Mouse (Mus musculus) intestine, postnatal 0 days (tissue): ENCODE data around the gene Tubgcp3. TPM values are rescaled to one million over a fixed set of nuclear protein-coding genes. Genes with fewer than 3 reads are reported as not detected.
"Not testable (repeated sequence)": the region's sequence is repeated elsewhere in the genome, so short reads cannot be mapped to it uniquely, and the experiment has no call there.

Experiments
- ATAC-seq: fragments of 200-750 bp; cut with Nextera tagmentation; 2 replicates; pipeline ENCODE4 v1.8.0; 2017; ENCODE audit warnings: mild to moderate bottlenecking, moderate TSS enrichment, moderate library complexity
- H3K27ac ChIP-seq: fragments of 300-500 bp; sonication (generic); 2 replicates; pipeline ENCODE4 v1.5.1; 2014; ENCODE audit warnings: mild to moderate bottlenecking, low read depth, low read length, moderate library complexity
- H3K27me3 ChIP-seq: fragments of 300-500 bp; sonication (generic); replicated peaks from 2 replicates; pipeline ENCODE4 v1.6.1; 2014; ENCODE audit warnings: low read length, mixed read lengths; ENCODE audit not compliant: control insufficient read depth, insufficient read depth
- H3K36me3 ChIP-seq: fragments of 300-500 bp; sonication (generic); 2 replicates; pipeline ENCODE4 v1.6.1; 2014; ENCODE audit warnings: mild to moderate bottlenecking, moderate library complexity; ENCODE audit not compliant: control insufficient read depth, insufficient read depth
- H3K4me1 ChIP-seq: fragments of 300-500 bp; sonication (generic); replicated peaks from 2 replicates; pipeline ENCODE4 v1.6.1; 2014; ENCODE audit warnings: antibody characterized with exemption, low read length, mixed read lengths; ENCODE audit not compliant: control insufficient read depth, insufficient read depth
- H3K4me2 ChIP-seq: fragments of 300-500 bp; sonication (generic); replicated peaks from 2 replicates; pipeline ENCODE4 v1.6.1; 2014; ENCODE audit warnings: low read depth, mild to moderate bottlenecking, moderate library complexity
- H3K4me3 ChIP-seq: fragments of 300-500 bp; sonication (generic); 2 replicates; pipeline ENCODE4 v1.5.1; 2014; ENCODE audit warnings: low read depth, low read length
- H3K9ac ChIP-seq: fragments of 300-500 bp; sonication (generic); 2 replicates; pipeline ENCODE4 v1.6.1; 2014; ENCODE audit warnings: mild to moderate bottlenecking, low read depth, low read length
- H3K9me3 ChIP-seq: fragments of 300-500 bp; sonication (generic); 2 replicates; pipeline ENCODE4 v1.6.1; 2016; ENCODE audit warnings: mixed run types; ENCODE audit not compliant: control insufficient read depth
- CTCF ChIP-seq: sonication (generic); IDR thresholded peaks from 2 replicates; pipeline ENCODE4 v1.5.1; 2016; ENCODE audit warnings: low read depth, mild to moderate bottlenecking, control low read depth, antibody characterized with exemption, moderate library complexity
- WGBS: fragments of 180-500 bp; shearing (Covaris S2); extraction: QIAGEN DNeasy Blood & Tissue Kit; methylation state at CpG from one replicate; pipeline ENCODE4 v1.1.7; 2014; 5-methylcytosine and 5-hydroxymethylcytosine counted together
- polyA plus RNA-seq: library from polyadenylated mRNA; unstranded; fragments of >200 nt; fragmentation: Nextera tagmentation; extraction: Ambion mirVana; gene quantifications from 2 replicates; pipeline ENCODE4 v1.2.1, GENCODE M21; 2015

Gene Tubgcp3
- polyA plus RNA-seq, 1 experiment from 2014 or later, result 15.2 TPM

DNA sequence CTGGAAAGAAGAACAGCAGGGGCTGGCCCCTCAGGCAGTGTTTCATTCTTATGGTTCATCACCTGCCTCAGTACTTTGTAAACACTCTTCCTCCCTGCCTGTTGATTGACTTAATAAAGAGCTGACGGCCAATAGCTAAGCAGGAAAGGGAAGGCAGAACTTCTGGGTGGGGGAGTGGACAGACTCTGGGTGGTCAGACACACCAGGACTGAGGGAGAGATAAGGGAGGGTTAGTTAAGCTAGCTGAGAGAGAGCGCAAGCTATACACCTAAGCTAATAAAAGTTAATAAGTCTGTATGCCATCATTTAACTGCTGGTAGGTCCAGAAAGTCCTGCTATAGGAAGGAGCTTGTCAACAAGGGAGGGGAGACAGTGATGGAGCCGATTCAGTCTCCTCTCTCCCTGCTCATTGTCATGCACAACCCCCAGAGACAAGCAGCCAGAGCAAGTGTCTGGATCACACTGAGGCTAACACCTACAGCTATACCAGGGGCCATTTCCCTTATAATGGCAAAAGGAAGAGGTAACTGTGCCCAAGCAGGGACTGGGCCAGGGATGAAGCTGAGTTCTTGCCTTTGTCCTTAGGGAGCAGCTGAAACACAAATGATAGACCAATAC is 26.7 kb upstream of the Tubgcp3 start:
- H3K36me3 ChIP-seq, result no peaks in the 10 kb centered on the region
- H3K4me2 ChIP-seq, result peak overlapping the region; percentile 17; the same call in 1 of the 2 replicates
- peaks cover 2% of the 10 kb centered on the region; the same call in 1 of the 2 replicates for H3K27me3 ChIP-seq
- ATAC-seq, result no peak
- H3K27ac ChIP-seq, result no peak overlapping the region
- no peaks in the 10 kb centered on the region for H3K4me1 ChIP-seq
- H3K4me3 ChIP-seq, result no peak overlapping the region
- 19% methylated on average over 3 of the region's 3 CpGs for WGBS
- no peaks in the 10 kb centered on the region for H3K9me3 ChIP-seq
- H3K9ac ChIP-seq, result no peak overlapping the region
- no peak for TF ChIP-seq CTCF

DNA sequence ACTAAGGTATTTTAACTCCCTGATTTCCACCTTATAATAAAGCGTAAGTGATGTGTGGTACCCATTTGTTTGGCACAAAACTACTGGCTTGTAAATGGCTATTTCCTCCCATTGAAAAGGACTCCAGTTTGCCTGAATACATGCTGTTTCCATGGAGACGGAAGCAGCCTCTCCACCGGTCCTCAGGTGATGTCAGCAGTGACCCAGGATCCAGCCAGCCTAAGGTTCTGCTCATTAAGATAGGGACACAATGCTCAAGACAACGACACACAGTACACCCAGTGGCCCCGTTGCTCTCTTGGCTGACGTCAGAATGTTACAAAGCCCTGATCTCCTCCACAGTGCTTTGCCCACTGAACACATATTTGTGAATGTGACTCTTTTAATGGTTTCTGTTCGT is 16.8 kb upstream of the Tubgcp3 start:
- no peak overlapping the region for H3K27ac ChIP-seq
- H3K9ac ChIP-seq, result no peak overlapping the region
- H3K4me1 ChIP-seq, result no peaks in the 10 kb centered on the region
- H3K9me3 ChIP-seq, result no peaks in the 10 kb centered on the region
- no peak for ATAC-seq
- H3K4me3 ChIP-seq, result no peak overlapping the region
- H3K36me3 ChIP-seq, result no peaks in the 10 kb centered on the region
- no peak for TF ChIP-seq CTCF
- no peaks in the 10 kb centered on the region; the same call in 1 of the 2 replicates for H3K27me3 ChIP-seq
- H3K4me2 ChIP-seq, result no peak overlapping the region
- 52% methylated on average over 7 of the region's 7 CpGs for WGBS

DNA sequence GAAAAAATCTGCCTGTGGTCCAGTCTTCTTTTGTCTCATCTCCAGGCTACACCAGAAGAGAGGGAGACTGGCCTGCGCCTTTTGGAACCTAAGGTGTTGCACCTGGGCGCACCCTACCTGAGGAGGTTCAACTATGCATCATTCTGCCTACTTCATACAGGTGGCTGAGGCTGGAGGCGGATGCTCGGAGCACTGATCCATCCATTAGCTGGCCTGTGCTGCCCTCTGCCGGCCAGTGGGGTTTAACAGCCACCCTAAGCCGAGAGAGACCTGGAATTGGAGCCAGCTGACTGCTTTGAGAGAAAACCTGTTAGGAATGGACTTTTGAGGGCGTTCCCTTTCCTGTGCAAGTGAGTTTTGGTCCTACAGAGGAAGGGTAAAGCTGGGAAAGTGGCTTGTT is 5.5 kb upstream of the Tubgcp3 start:
- Histone ChIP-seq H3K27ac (no peak overlapping the region), H3K4me1 (no peaks in the 10 kb centered on the region), H3K9me3 (no peaks in the 10 kb centered on the region), H3K27me3 (no peaks in the 10 kb centered on the region), H3K9ac (no peak overlapping the region), H3K36me3 (no peaks in the 10 kb centered on the region), H3K4me2 (no peak overlapping the region), H3K4me3 (no peak overlapping the region)
- peak; percentile 77 for ATAC-seq
- 5% methylated on average over 7 of the region's 7 CpGs for whole genome bisulfite sequencing
- TF ChIP-seq CTCF, result peak; percentile 96

DNA sequence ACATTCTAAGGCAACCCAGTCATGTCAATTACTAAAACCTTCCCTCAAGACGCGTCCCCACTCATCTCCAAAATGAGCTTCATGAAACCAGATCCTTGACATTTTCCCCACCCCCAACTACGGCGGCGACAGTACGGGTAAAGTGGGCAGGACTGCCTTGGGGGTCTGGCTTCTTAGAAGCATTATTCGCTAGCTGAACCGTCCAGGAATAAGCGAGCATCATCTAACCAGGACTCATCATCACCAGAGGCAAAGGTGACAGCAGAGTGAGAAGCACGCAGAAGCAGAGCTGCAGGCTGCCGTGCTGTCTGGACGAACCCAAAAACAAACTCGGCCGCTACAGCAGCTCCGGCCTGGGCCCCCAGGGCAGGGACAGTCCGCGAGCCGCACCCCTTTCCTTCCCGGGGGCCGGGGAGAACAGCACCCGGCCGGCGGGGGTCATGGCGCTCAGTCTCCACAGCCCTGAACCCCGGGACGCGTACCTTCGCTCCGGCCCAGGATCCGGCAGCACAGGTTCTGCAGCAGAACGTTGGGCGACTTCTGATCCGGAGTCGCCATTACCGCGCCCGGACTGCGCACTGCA is 484 bp downstream of the Tubgcp3 start:
- peak; percentile 76 for ATAC-seq
- H3K4me2 ChIP-seq, result peak overlapping the region; percentile 67

DNA sequence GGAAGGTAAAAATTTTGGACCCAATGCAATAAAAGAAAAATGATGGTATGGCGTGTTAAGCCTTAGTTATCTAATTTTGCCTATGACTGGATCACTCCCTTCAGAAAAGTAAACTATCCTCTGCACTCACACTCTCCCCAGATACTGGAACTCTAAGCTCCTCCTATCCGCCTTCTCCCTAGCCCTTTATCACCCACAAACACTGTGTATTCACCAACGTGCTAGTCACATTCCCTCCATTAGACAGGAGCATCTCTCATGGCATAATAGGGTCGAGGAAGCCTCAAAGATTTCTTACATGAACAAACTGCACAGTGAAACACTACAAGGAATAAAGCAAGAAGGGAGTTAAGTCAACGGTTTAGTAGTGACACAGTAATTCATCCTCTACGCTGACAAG is 1.1 kb downstream of the Tubgcp3 start:
- Histone ChIP-seq H3K4me3 (peak overlapping the region; percentile 87), H3K27ac (no peak overlapping the region), H3K27me3 (no peaks in the 10 kb centered on the region), H3K4me2 (peak overlapping the region; percentile 67), H3K36me3 (no peaks in the 10 kb centered on the region), H3K9me3 (no peaks in the 10 kb centered on the region), H3K9ac (no peak overlapping the region), H3K4me1 (peaks cover 2% of the 10 kb centered on the region; the same call in 1 of the 2 replicates)
- WGBS, result 18% methylated on average over 6 of the region's 6 CpGs
- no peak for TF ChIP-seq CTCF
- ATAC-seq, result no peak

More for the DNA sequence above, 484 bp downstream of the Tubgcp3 start:
- Histone ChIP-seq H3K4me1 (peaks cover 2% of the 10 kb centered on the region; the same call in 1 of the 2 replicates), H3K9me3 (no peaks in the 10 kb centered on the region), H3K27ac (peak overlapping the region; percentile 74), H3K36me3 (no peaks in the 10 kb centered on the region), H3K9ac (peak overlapping the region; percentile 84), H3K4me3 (peak overlapping the region; percentile 87), H3K27me3 (no peaks in the 10 kb centered on the region)
- TF ChIP-seq CTCF, result no peak
- WGBS, result under 1% methylated on average over 38 of the region's 38 CpGs

DNA sequence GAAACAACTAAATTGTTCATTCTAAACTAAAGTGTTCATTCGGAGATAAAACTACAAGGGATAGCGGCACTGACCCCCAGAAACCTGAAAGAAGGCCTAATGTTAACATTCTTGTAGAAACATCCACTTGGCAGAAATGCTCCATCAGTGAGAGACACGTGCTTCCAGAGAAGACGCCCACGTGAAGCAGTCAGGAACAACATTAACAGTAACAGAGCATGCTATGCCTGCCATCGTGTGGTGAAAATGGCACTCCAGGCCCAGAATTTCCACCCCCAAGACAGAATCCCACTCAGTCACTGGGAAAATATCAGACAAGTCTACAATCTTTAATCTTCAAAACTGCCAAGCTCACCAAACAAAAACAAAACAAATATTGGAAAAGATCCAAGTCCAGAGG is 3.2 kb downstream of the Tubgcp3 start:
- no peaks in the 10 kb centered on the region for H3K36me3 ChIP-seq
- H3K4me3 ChIP-seq, result no peak overlapping the region
- no peak for ATAC-seq
- peaks cover 2% of the 10 kb centered on the region; the same call in 1 of the 2 replicates for H3K4me1 ChIP-seq
- no peaks in the 10 kb centered on the region for H3K9me3 ChIP-seq
- TF ChIP-seq CTCF, result no peak
- WGBS, result 90% methylated on average over 6 of the region's 6 CpGs
- no peak overlapping the region for H3K4me2 ChIP-seq
- H3K9ac ChIP-seq, result no peak overlapping the region
- no peaks in the 10 kb centered on the region for H3K27me3 ChIP-seq
- H3K27ac ChIP-seq, result no peak overlapping the region

DNA sequence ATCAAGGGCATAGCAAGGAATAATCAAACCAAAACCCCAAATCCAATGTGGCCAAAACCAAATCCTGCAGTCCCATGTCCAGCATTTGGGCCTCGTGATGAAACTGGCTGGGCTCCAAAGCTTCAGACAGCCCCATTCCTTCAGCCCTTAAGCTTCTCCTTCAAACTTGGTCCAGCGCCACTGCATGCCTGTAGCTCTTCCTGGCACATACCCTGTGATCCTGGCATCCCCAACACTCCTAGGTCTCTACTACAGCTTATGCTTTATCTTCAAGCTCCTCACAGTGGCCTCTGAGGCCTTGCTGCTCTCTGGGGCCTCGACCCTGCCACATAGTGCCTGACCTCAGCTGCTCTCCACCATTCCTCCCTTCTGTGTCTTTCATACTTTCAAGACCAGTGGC is 5.5 kb downstream of the Tubgcp3 start:
- H3K9ac ChIP-seq, H3K27me3 ChIP-seq, H3K4me3 ChIP-seq, H3K4me1 ChIP-seq, H3K27ac ChIP-seq, H3K9me3 ChIP-seq, H3K4me2 ChIP-seq, H3K36me3 ChIP-seq, ATAC-seq: not testable (repeated sequence)
- 78% methylated on average over 3 of the region's 3 CpGs for WGBS
